Mouse (Mus musculus) hindbrain, embryonic 13.5 days (tissue): Measurements from ENCODE around the gene Zdhhc6. TPM values are rescaled to one million over a fixed set of nuclear protein-coding genes. Genes with fewer than 3 reads are reported as not detected.

Experiments used
- ATAC-seq: fragments of 200-750 bp; cut with Nextera tagmentation; 2 replicates; pipeline ENCODE4 v1.8.0; 2017; ENCODE audit warnings: moderate TSS enrichment; ENCODE audit not compliant: low FRiP score
- H3K27ac ChIP-seq: fragments of 300-500 bp; sonication (generic); 2 replicates; pipeline ENCODE4 v1.5.1; 2015; ENCODE audit warnings: inconsistent platforms, mild to moderate bottlenecking, moderate library complexity
- H3K27me3 ChIP-seq: fragments of 300-500 bp; sonication (generic); 2 replicates; pipeline ENCODE4 v1.6.1; 2015; ENCODE audit warnings: mild to moderate bottlenecking, inconsistent platforms
- H3K36me3 ChIP-seq: fragments of 300-500 bp; sonication (generic); 2 replicates; pipeline ENCODE4 v1.6.1; 2015; ENCODE audit warnings: mild to moderate bottlenecking, inconsistent platforms
- H3K4me1 ChIP-seq: fragments of 300-500 bp; sonication (generic); replicated peaks from 2 replicates; pipeline ENCODE4 v1.6.1; 2015; ENCODE audit warnings: inconsistent platforms
- H3K4me2 ChIP-seq: fragments of 300-500 bp; sonication (generic); 2 replicates; pipeline ENCODE4 v1.6.1; 2015; ENCODE audit warnings: inconsistent platforms, mild to moderate bottlenecking, moderate library complexity
- H3K4me3 ChIP-seq: fragments of 300-500 bp; sonication (generic); 2 replicates; pipeline ENCODE4 v1.5.1; 2015; ENCODE audit warnings: mild to moderate bottlenecking, inconsistent platforms
- H3K9ac ChIP-seq: fragments of 300-500 bp; sonication (generic); 2 replicates; pipeline ENCODE4 v1.6.1; 2015; ENCODE audit warnings: mild to moderate bottlenecking, inconsistent platforms
- H3K9me3 ChIP-seq: fragments of 300-500 bp; sonication (generic); 2 replicates; pipeline ENCODE4 v1.6.1; 2016; ENCODE audit warnings: inconsistent platforms
- WGBS: fragments of 180-500 bp; shearing (Covaris S2); methylation state at CpG from one replicate; pipeline ENCODE4 v1.1.7; 2015; 5-methylcytosine and 5-hydroxymethylcytosine counted together
- polyA plus RNA-seq: library from polyadenylated mRNA; unstranded; fragments of >200 nt; fragmentation: Nextera tagmentation; extraction: Ambion mirVana; gene quantifications from 2 replicates; pipeline ENCODE4 v1.2.1, GENCODE M21; 2015

Gene Zdhhc6
- polyA plus RNA-seq, 1 experiment from 2014 or later, result 72.0 TPM

DNA sequence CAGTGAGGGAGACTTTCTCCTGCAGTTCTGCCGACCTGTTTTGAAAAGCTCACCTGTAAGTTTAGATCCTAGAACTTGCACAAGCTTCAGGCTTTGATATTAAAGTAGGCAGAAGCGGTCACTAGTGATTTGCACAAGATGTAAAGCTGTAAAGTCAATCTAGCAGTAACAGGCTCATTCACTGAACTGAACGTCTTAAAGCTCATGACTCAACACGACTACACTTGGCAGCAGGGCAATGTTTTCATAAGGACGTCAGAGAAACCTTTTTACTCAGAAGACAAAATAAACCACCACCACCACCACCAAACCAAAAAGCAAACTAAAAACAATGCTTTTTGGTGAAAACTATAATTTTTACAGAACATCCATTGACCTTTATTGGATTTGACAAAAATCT lies 17.9 kb downstream of the Zdhhc6 start:
- peaks cover 66% of the 10 kb centered on the region for H3K36me3 ChIP-seq
- no peak overlapping the region for H3K4me2 ChIP-seq
- no peak overlapping the region for H3K9ac ChIP-seq
- H3K27me3 ChIP-seq, result no peaks in the 10 kb centered on the region
- H3K4me3 ChIP-seq, result no peak overlapping the region
- no peaks in the 10 kb centered on the region for H3K9me3 ChIP-seq
- no peak for ATAC-seq
- H3K4me1 ChIP-seq, result no peaks in the 10 kb centered on the region
- H3K27ac ChIP-seq, result no peak overlapping the region
- WGBS, result 89% methylated on average over 5 of the region's 5 CpGs

DNA sequence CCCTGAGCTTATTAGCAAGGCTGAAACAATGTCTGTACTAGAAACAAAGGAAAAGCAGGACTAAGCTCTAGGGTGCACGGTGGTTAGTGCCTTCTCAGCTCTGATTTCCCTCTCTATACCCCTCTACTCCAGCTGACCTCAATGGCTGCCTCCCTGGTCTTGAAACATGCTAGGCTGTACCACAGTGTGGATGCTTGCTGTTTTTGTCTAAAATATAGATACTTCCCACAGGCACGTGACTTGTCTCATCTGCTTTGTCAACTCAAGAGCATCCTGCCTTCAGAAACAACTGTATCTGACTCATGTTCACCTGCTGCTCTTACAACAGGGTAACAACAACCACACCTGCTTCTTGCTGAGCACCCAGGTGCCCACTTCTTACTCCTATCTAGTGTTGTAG lies 18.3 kb downstream of the Zdhhc6 start:
- no peak overlapping the region for H3K9ac ChIP-seq
- H3K4me3 ChIP-seq, result no peak overlapping the region
- ATAC-seq, result no peak
- no peaks in the 10 kb centered on the region for H3K9me3 ChIP-seq
- no peaks in the 10 kb centered on the region for H3K27me3 ChIP-seq
- no peak overlapping the region for H3K4me2 ChIP-seq
- no peaks in the 10 kb centered on the region for H3K4me1 ChIP-seq
- H3K36me3 ChIP-seq, result peaks cover 61% of the 10 kb centered on the region
- H3K27ac ChIP-seq, result no peak overlapping the region
- 97% methylated on average over 2 of the region's 2 CpGs for WGBS

DNA sequence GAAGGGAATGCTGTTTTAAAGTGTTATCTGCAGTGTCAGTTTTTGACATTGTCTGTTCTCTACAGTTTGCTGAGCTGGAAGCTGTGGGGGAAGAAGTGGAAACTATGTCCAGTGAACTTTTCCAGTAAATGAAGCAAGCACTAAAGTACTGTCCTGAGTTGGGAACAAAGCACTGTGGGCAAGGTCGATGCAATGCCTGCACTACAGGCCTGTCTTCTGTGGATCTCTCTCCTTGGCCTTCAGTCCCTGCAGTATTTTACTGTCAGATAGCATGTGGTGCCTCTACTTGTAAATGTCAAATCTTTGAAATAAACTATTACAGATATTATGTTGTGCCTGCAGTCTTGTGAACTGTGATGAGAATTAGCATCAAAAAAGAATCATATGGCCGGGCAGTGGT lies 19.5 kb downstream of the Zdhhc6 start:
- H3K9ac ChIP-seq, result no peak overlapping the region
- no peaks in the 10 kb centered on the region for H3K27me3 ChIP-seq
- ATAC-seq, result no peak
- peaks cover 49% of the 10 kb centered on the region for H3K36me3 ChIP-seq
- no peak overlapping the region for H3K27ac ChIP-seq
- H3K4me3 ChIP-seq, result no peak overlapping the region
- no peaks in the 10 kb centered on the region for H3K4me1 ChIP-seq
- H3K9me3 ChIP-seq, result no peaks in the 10 kb centered on the region
- 98% methylated on average over 2 of the region's 2 CpGs for WGBS
- no peak overlapping the region for H3K4me2 ChIP-seq

DNA sequence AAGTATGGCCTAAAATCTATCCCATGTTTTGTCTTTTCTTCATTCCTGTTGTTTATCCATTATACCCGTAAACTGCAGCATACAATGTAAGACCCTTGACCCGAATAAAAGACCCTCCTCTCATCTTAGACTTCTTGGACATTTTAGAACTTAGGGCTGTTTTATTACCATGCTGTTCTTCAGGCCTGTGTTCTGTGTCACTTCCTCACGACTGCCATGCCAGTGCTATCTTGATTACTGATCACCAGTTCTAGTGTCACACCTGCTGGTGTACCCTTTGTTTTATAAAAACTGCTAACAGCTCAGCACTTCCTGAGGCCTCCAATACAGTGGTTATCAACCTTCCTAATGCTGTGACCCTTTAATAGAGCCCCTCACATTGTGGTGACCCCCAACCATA lies 20.3 kb downstream of the Zdhhc6 start:
- ATAC-seq, result no peak
- Histone ChIP-seq H3K27ac (no peak overlapping the region), H3K4me1 (no peaks in the 10 kb centered on the region), H3K9me3 (no peaks in the 10 kb centered on the region), H3K4me3 (no peak overlapping the region), H3K27me3 (no peaks in the 10 kb centered on the region), H3K4me2 (no peak overlapping the region), H3K9ac (no peak overlapping the region), H3K36me3 (peaks cover 42% of the 10 kb centered on the region)
- 94% methylated on average over 3 of the region's 3 CpGs for WGBS

DNA sequence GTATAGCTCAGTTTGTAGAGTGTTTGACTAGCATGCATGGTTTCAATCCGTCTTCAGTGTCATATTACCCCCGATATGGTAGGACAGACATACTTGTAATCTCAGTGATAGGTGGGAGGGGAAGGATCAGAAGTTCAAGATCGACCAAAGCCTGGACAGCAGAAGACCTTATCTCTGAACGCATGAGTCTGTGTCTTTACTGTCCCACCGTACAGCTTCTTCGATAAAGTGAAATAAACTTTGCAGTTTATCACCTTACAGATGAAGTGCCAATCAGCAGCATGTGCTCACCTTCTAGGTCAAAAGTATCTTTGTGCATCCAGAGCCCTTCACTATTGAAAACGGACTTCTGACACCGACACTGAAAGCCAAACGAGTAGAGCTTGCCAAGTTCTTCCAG lies 20.8 kb downstream of the Zdhhc6 start:
- ATAC-seq, result no peak
- no peak overlapping the region for H3K9ac ChIP-seq
- H3K27ac ChIP-seq, result no peak overlapping the region
- H3K4me1 ChIP-seq, result no peaks in the 10 kb centered on the region
- no peak overlapping the region for H3K4me3 ChIP-seq
- H3K27me3 ChIP-seq, result no peaks in the 10 kb centered on the region
- H3K4me2 ChIP-seq, result no peak overlapping the region
- peaks cover 37% of the 10 kb centered on the region for H3K36me3 ChIP-seq
- H3K9me3 ChIP-seq, result no peaks in the 10 kb centered on the region
- 94% methylated on average over 9 of the region's 9 CpGs for WGBS

DNA sequence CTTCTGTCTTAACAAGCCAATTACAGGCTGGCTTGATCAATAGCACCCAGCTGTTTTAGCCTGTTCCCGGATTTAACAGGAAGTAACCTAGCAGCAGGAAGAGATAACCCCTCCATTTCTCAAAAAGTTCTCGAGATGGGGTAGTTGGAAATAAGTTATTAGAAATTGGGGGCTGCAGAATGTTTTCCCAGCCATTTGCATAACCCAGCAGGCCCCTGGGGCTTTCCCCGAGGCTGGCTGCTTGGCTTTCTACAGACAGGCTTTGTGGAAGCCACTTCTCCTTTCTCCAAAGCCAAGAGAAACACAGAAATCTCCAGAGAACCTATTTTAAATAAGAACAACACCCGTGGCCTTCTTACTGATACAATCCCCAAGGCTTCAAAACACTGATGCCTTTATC lies 22.7 kb downstream of the Zdhhc6 start:
- Histone ChIP-seq H3K27ac (no peak overlapping the region), H3K9ac (no peak overlapping the region), H3K4me3 (no peak overlapping the region), H3K27me3 (no peaks in the 10 kb centered on the region), H3K4me2 (no peak overlapping the region), H3K4me1 (no peaks in the 10 kb centered on the region), H3K9me3 (no peaks in the 10 kb centered on the region), H3K36me3 (peaks cover 32% of the 10 kb centered on the region)
- ATAC-seq, result no peak
- WGBS, result 41% methylated on average over 4 of the region's 4 CpGs

DNA sequence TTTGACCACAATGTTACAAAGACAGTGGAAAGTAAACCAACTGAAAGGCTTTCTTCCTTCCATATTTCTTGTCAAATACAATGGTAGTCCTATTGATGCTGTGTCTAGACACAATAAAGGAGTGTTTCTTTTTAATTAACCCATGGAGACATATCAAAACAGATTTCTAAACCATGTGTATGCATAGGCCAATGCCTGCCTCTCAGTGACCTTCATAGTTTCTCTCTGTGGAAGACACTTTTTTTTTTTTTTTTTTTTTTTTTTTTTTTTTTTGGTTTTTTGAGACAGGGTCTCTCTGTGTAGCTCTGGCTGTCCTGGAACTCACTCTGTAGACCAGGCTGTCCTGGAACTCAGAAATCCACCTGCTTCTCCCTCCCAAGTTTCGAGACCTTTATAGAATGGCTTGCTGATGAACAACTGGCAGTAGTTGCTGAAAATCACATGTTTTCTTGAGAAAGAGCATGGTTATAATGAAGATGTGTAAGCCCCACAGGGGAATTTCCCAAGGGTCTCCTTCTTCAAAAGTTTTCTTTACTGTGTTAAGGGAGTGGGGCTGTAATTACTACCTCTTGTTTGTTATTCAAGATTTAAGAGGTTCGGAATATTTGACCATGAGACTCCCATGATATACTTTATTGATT lies 23.5 kb downstream of the Zdhhc6 start:
- no peak overlapping the region for H3K4me2 ChIP-seq
- no peak overlapping the region for H3K4me3 ChIP-seq
- no peaks in the 10 kb centered on the region for H3K9me3 ChIP-seq
- H3K27ac ChIP-seq, result no peak overlapping the region
- 94% methylated on average over 2 of the region's 2 CpGs for WGBS
- ATAC-seq, result no peak
- H3K9ac ChIP-seq, result no peak overlapping the region
- H3K36me3 ChIP-seq, result peaks cover 34% of the 10 kb centered on the region
- no peaks in the 10 kb centered on the region for H3K4me1 ChIP-seq
- no peaks in the 10 kb centered on the region for H3K27me3 ChIP-seq

DNA sequence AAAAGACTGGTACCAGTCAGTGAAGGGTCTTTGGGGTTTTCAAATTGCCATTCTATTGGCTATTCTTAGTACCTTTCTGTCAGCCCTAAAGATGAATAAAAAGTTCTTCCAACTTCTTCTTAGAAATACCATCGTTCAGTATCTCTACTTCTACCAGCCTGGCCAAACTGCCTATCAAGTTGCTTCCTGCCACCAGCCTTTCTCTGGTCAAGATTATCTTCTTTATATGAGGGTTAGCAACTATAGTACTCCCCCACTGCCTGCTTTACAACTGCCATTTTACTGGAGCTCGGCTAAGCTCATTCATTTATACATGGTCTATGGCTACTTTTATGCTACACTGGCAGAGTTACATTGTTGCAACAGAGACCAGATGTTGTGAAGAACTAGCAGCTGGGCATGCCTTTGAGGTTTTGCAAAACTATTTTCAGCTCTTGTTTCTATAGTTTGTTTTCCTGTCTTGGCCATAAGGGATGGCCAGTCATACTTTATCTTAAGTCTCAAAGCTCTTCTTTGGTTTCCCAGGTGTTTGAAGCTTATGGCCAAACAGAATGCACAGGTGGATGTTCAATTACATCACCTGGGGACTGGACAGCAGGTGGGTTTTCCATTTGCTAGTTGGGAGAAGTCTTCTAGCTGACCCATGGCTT lies 25.1 kb downstream of the Zdhhc6 start:
- H3K4me2 ChIP-seq, result no peak overlapping the region
- H3K27me3 ChIP-seq, result no peaks in the 10 kb centered on the region
- no peak overlapping the region for H3K27ac ChIP-seq
- no peak overlapping the region for H3K9ac ChIP-seq
- H3K36me3 ChIP-seq, result peaks cover 22% of the 10 kb centered on the region
- no peaks in the 10 kb centered on the region for H3K9me3 ChIP-seq
- no peaks in the 10 kb centered on the region for H3K4me1 ChIP-seq
- ATAC-seq, result no peak
- no peak overlapping the region for H3K4me3 ChIP-seq
- WGBS, result 89% methylated on average over 2 of the region's 2 CpGs

DNA sequence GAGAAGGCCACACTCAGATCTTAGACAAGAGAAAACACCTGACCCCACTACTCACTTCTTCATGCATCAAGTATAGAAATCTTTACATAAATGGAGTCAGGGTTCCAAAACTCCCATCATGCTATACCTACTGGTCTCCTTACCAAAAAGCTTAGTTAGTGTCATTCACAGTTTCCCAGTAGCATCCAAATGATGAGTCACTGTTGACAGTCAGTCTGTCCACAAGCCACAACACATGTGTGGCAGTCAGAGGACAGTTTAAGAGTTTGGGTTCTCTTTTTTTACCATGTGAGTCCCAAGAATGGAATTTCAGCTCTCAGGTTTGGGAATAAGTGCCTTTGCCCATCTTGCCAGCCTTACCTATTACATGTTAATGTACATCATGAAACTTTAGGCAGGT lies 26.9 kb downstream of the Zdhhc6 start:
- no peak overlapping the region for H3K27ac ChIP-seq
- no peaks in the 10 kb centered on the region for H3K27me3 ChIP-seq
- no peaks in the 10 kb centered on the region for H3K4me1 ChIP-seq
- no peak overlapping the region for H3K9ac ChIP-seq
- H3K9me3 ChIP-seq, result no peaks in the 10 kb centered on the region
- H3K4me3 ChIP-seq, result no peak overlapping the region
- no peak overlapping the region for H3K4me2 ChIP-seq
- H3K36me3 ChIP-seq, result peaks cover 15% of the 10 kb centered on the region
- ATAC-seq, result no peak

DNA sequence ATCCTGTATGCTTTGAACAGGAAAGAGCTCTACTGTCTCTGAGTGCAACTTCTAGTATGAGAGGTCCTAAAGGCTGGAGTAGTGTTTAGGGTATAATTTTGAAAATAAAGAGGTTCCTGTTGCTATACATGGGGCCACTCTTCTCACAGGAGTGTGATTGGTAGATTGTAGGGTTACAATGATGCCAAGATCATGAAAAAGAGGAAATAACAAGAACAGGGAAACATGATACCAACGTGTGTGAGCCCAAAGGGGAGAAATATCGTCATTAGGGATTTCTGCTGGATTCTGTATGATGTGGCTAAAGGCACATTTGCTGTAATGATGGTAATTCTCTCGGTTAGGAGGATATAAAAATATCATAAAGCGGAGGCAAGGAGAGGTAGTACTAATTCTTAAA lies 29.8 kb downstream of the Zdhhc6 start:
- H3K4me3 ChIP-seq, result no peak overlapping the region
- peaks cover 17% of the 10 kb centered on the region for H3K36me3 ChIP-seq
- H3K27ac ChIP-seq, result no peak overlapping the region
- no peak overlapping the region for H3K4me2 ChIP-seq
- H3K4me1 ChIP-seq, result no peaks in the 10 kb centered on the region
- H3K9ac ChIP-seq, result no peak overlapping the region
- no peaks in the 10 kb centered on the region for H3K27me3 ChIP-seq
- no peaks in the 10 kb centered on the region for H3K9me3 ChIP-seq
- ATAC-seq, result no peak
- 88% methylated on average over 4 of the region's 4 CpGs for WGBS

DNA sequence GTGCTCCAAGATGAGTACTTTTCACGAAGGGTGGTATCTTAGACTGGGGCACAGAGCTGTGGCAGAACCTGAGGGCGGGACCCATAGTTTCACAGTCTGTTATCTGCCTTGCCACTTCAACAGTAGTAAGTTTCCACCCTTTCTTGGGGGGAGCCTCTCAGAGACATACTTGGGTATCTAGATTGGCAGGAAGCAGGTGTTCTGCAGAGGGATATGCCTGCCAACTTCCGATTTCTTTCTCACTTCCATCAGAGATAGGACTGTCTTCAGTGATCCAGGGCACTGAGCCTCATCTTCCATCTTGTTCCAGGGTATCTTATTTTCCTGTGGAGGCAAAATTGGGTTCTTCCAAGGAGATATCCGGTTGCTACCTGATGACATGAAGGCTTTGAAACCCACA lies 31.7 kb downstream of the Zdhhc6 start:
- Histone ChIP-seq H3K4me3 (no peak overlapping the region), H3K9me3 (no peaks in the 10 kb centered on the region), H3K9ac (no peak overlapping the region), H3K27ac (no peak overlapping the region), H3K27me3 (no peaks in the 10 kb centered on the region), H3K36me3 (peaks cover 13% of the 10 kb centered on the region), H3K4me2 (no peak overlapping the region), H3K4me1 (no peaks in the 10 kb centered on the region)
- no peak for ATAC-seq
- 93% methylated on average over 4 of the region's 4 CpGs for WGBS

DNA sequence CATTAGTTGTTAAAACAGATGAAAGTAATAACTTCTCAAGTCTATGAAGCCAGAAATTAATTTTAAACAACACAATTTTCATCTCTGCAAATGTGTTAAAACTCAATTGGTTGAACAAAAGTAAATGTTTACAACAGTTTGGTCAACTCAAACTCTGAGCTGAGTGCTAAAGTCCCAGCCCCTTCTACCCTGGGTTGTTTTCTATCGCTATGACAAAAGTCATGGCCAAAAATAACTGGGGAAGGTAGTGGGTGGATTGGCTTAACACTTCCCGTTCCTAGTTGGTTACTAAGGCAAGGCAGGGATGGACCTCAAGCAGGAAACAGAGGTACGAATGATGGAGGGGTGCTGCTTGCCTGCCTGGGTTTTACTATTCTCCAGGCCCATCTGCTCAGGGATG lies 39.1 kb downstream of the Zdhhc6 start:
- no peak for ATAC-seq
- 0 out of 2 replicates have a peak, but pooled peaks cover 2% of the 10 kb centered on the region for H3K36me3 ChIP-seq
- no peak overlapping the region for H3K9ac ChIP-seq
- no peak overlapping the region for H3K27ac ChIP-seq
- H3K4me1 ChIP-seq, result no peaks in the 10 kb centered on the region
- H3K4me2 ChIP-seq, result no peak overlapping the region
- H3K4me3 ChIP-seq, result no peak overlapping the region
- 97% methylated on average over 3 of the region's 3 CpGs for WGBS
- H3K9me3 ChIP-seq, result no peaks in the 10 kb centered on the region
- no peaks in the 10 kb centered on the region for H3K27me3 ChIP-seq

DNA sequence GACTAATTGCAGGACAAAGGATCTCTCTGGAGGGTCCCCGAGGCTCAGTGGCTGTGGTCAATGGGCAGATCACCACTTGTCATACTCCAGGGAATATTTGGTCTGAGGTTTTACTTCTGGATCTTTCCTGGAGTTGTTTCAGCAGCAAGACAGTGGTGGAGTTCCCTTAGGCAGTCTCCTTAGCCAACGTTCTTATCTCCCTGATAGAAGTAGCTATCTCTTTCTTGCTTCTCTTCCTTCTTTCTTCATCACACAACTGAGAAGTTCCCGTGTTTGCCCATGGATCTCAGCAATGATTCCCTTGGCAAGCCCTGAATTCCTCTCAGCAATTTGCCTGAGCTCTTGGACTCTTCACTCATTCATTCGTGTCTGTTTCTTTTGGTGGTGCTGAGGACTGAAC lies 39.7 kb downstream of the Zdhhc6 start:
- WGBS, result 82% methylated on average over 4 of the region's 4 CpGs

More for the DNA sequence above, 39.7 kb downstream of the Zdhhc6 start:
- no peak overlapping the region for H3K4me2 ChIP-seq
- no peak for ATAC-seq
- H3K4me3 ChIP-seq, result no peak overlapping the region
- H3K27ac ChIP-seq, result no peak overlapping the region
- no peaks in the 10 kb centered on the region for H3K36me3 ChIP-seq
- 0 out of 2 replicates have a peak, but pooled peaks cover 4% of the 10 kb centered on the region for H3K4me1 ChIP-seq
- no peak overlapping the region for H3K9ac ChIP-seq
- H3K9me3 ChIP-seq, result no peaks in the 10 kb centered on the region
- H3K27me3 ChIP-seq, result no peaks in the 10 kb centered on the region
